Mouse (Mus musculus) neural tube, embryonic 15.5 days (tissue): Measurements from ENCODE around the gene Krtap10-10. TPM values are rescaled to one million over a fixed set of nuclear protein-coding genes. Genes with fewer than 3 reads are reported as not detected.
"Not testable (repeated sequence)": the region's sequence is repeated elsewhere in the genome, so short reads cannot be mapped to it uniquely, and the experiment has no call there.

Experiments used
- ATAC-seq: fragments of 200-750 bp; cut with Nextera tagmentation; 2 replicates; pipeline ENCODE4 v1.8.0; 2017; ENCODE audit warnings: mild to moderate bottlenecking, moderate TSS enrichment, moderate library complexity; ENCODE audit not compliant: low FRiP score
- H3K27ac ChIP-seq: fragments of 300-500 bp; sonication (generic); replicated peaks from 2 replicates; pipeline ENCODE4 v1.5.1; 2015; ENCODE audit warnings: mild to moderate bottlenecking, inconsistent platforms
- H3K27me3 ChIP-seq: fragments of 300-500 bp; sonication (generic); replicated peaks from 2 replicates; pipeline ENCODE4 v1.6.1; 2015; ENCODE audit warnings: inconsistent platforms
- H3K36me3 ChIP-seq: fragments of 300-500 bp; sonication (generic); 2 replicates; pipeline ENCODE4 v1.6.1; 2015; ENCODE audit warnings: inconsistent platforms
- H3K4me1 ChIP-seq: fragments of 300-500 bp; sonication (generic); 2 replicates; pipeline ENCODE4 v1.6.1; 2015; ENCODE audit warnings: inconsistent platforms
- H3K4me2 ChIP-seq: fragments of 300-500 bp; sonication (generic); 2 replicates; pipeline ENCODE4 v1.6.1; 2015; ENCODE audit warnings: inconsistent platforms, mild to moderate bottlenecking, moderate library complexity
- H3K4me3 ChIP-seq: fragments of 300-500 bp; sonication (generic); replicated peaks from 2 replicates; pipeline ENCODE4 v1.5.1; 2015; ENCODE audit warnings: mild to moderate bottlenecking, inconsistent platforms
- H3K9ac ChIP-seq: fragments of 300-500 bp; sonication (generic); replicated peaks from 2 replicates; pipeline ENCODE4 v1.6.1; 2015; ENCODE audit warnings: mild to moderate bottlenecking, inconsistent platforms
- H3K9me3 ChIP-seq: fragments of 300-500 bp; sonication (generic); replicated peaks from 2 replicates; pipeline ENCODE4 v1.6.1; 2016; ENCODE audit warnings: inconsistent platforms
- WGBS: fragments of 180-500 bp; shearing (Covaris S2); methylation state at CpG from one replicate; pipeline ENCODE4 v1.1.7; 2015; ENCODE audit warnings: mixed read lengths; 5-methylcytosine and 5-hydroxymethylcytosine counted together
- polyA plus RNA-seq: library from polyadenylated mRNA; unstranded; fragments of >200 nt; fragmentation: Nextera tagmentation; extraction: Ambion mirVana; gene quantifications from 2 replicates; pipeline ENCODE4 v1.2.1, GENCODE M21; 2015

The Krtap10-10 gene
- polyA plus RNA-seq, result not detected in 2 replicates

- Histone ChIP-seq H3K9me3 (no peaks in the 10 kb centered on the region), H3K4me2 (no peak within 1 kb of the TSS), H3K9ac (no peak within 1 kb of the TSS), H3K4me1 (no peaks in the 10 kb centered on the region), H3K27me3 (no peaks in the 10 kb centered on the region), H3K4me3 (no peak within 1 kb of the TSS), H3K27ac (no peak within 1 kb of the TSS), H3K36me3 (no peaks in the 10 kb centered on the region)
- WGBS, result 79% methylated on average over 9 of the region's 9 CpGs
- no peak for ATAC-seq
Measured at GRCm38 (mm10) chr10:77835647-77836046, at the start of gene Krtap10-10. Gene Krtap10-10 (plus strand): TSS chr10:77835947.

- H3K9ac ChIP-seq, H3K27ac ChIP-seq, H3K4me2 ChIP-seq, ATAC-seq, H3K9me3 ChIP-seq, H3K27me3 ChIP-seq, H3K4me1 ChIP-seq, H3K4me3 ChIP-seq, H3K36me3 ChIP-seq: not testable (repeated sequence)
- WGBS, result 29% methylated on average over 1 of the region's 1 CpGs
Measured at GRCm38 (mm10) chr10:77787876-77788275, 47.9 kb upstream of the Krtap10-10 start, which contains the start of gene Gm7137. Gene Gm7137 (minus strand): TSS chr10:77788200.

- no peak overlapping the region for H3K4me2 ChIP-seq
- no peak overlapping the region for H3K4me3 ChIP-seq
- H3K4me1 ChIP-seq, result no peaks in the 10 kb centered on the region
- H3K9me3 ChIP-seq, result no peaks in the 10 kb centered on the region
- no peaks in the 10 kb centered on the region for H3K36me3 ChIP-seq
- no peaks in the 10 kb centered on the region for H3K27me3 ChIP-seq
- 71% methylated on average over 2 of the region's 2 CpGs for WGBS
- no peak overlapping the region for H3K27ac ChIP-seq
- H3K9ac ChIP-seq, result no peak overlapping the region
- ATAC-seq, result no peak
Measured at GRCm38 (mm10) chr10:77788621-77789020, 47.1 kb upstream of the Krtap10-10 start.

GRCm38 (mm10) chr10:77794976-77795375, 40.8 kb upstream of the Krtap10-10 start, which contains the start of gene Gm9639:
Gene Gm9639 (minus strand): TSS chr10:77795076.
- H3K27me3 ChIP-seq, result no peaks in the 10 kb centered on the region
- no peak within 1 kb of the TSS for H3K4me3 ChIP-seq
- no peak within 1 kb of the TSS for H3K27ac ChIP-seq
- H3K4me2 ChIP-seq, result no peak within 1 kb of the TSS
- ATAC-seq, result no peak
- no peak within 1 kb of the TSS for H3K9ac ChIP-seq
- H3K4me1 ChIP-seq, result 0 out of 2 replicates have a peak, but pooled peaks cover 5% of the 10 kb centered on the region
- H3K9me3 ChIP-seq, result no peaks in the 10 kb centered on the region
- no peaks in the 10 kb centered on the region for H3K36me3 ChIP-seq
- 56% methylated on average over 2 of the region's 2 CpGs for WGBS

- WGBS, result 27% methylated on average over 3 of the region's 3 CpGs
Measured at GRCm38 (mm10) chr10:77797677-77798076, 38.1 kb upstream of the Krtap10-10 start.

GRCm38 (mm10) chr10:77798164-77798920, 37.4 kb upstream of the Krtap10-10 start:
- H3K27me3 ChIP-seq, H3K4me3 ChIP-seq, H3K9me3 ChIP-seq, ATAC-seq, H3K4me1 ChIP-seq, H3K27ac ChIP-seq, H3K36me3 ChIP-seq, H3K9ac ChIP-seq, H3K4me2 ChIP-seq: not testable (repeated sequence)
- WGBS, result 37% methylated on average over 3 of the region's 3 CpGs

More at GRCm38 (mm10) chr10:77797677-77798076, 38.1 kb upstream of the Krtap10-10 start:
- Histone ChIP-seq H3K4me1 (0 out of 2 replicates have a peak, but pooled peaks cover 5% of the 10 kb centered on the region), H3K9ac (no peak overlapping the region), H3K27me3 (no peaks in the 10 kb centered on the region), H3K4me3 (no peak overlapping the region), H3K4me2 (no peak overlapping the region), H3K27ac (no peak overlapping the region), H3K36me3 (no peaks in the 10 kb centered on the region), H3K9me3 (no peaks in the 10 kb centered on the region)
- no peak for ATAC-seq

- Histone ChIP-seq H3K27ac (no peak within 1 kb of the TSS), H3K4me1 (0 out of 2 replicates have a peak, but pooled peaks cover 5% of the 10 kb centered on the region), H3K4me3 (no peak within 1 kb of the TSS), H3K9me3 (no peaks in the 10 kb centered on the region), H3K27me3 (no peaks in the 10 kb centered on the region), H3K36me3 (no peaks in the 10 kb centered on the region), H3K9ac (no peak within 1 kb of the TSS), H3K4me2 (no peak within 1 kb of the TSS)
- WGBS, result 42% methylated on average over 8 of the region's 8 CpGs
- ATAC-seq, result no peak
Measured at GRCm38 (mm10) chr10:77798921-77799508, 36.7 kb upstream of the Krtap10-10 start, which contains the start of gene Gm19668. Gene Gm19668 (minus strand): TSS chr10:77799133.

GRCm38 (mm10) chr10:77804095-77804494, 31.7 kb upstream of the Krtap10-10 start:
- Histone ChIP-seq H3K36me3 (no peaks in the 10 kb centered on the region), H3K27ac (no peak overlapping the region), H3K4me2 (no peak overlapping the region), H3K4me3 (no peak overlapping the region), H3K27me3 (no peaks in the 10 kb centered on the region), H3K9ac (no peak overlapping the region), H3K9me3 (no peaks in the 10 kb centered on the region), H3K4me1 (no peaks in the 10 kb centered on the region)
- 85% methylated on average over 3 of the region's 3 CpGs for WGBS
- no peak for ATAC-seq

- Histone ChIP-seq H3K36me3 (no peaks in the 10 kb centered on the region), H3K4me3 (no peak within 1 kb of the TSS), H3K4me1 (peaks cover 4% of the 10 kb centered on the region; the same call in 1 of the 2 replicates), H3K9ac (no peak within 1 kb of the TSS), H3K27ac (no peak within 1 kb of the TSS), H3K27me3 (no peaks in the 10 kb centered on the region), H3K9me3 (no peaks in the 10 kb centered on the region), H3K4me2 (no peak within 1 kb of the TSS)
- no peak for ATAC-seq
- WGBS, result 67% methylated on average over 5 of the region's 5 CpGs
Measured at GRCm38 (mm10) chr10:77811743-77812142, 24.0 kb upstream of the Krtap10-10 start, which contains the start of gene Gm9507. Gene Gm9507 (minus strand): TSS chr10:77811843.

GRCm38 (mm10) chr10:77814382-77814781, 21.4 kb upstream of the Krtap10-10 start, which contains the start of gene Gm2696:
Gene Gm2696 (plus strand): TSS chr10:77814682.
- no peak for ATAC-seq
- no peak within 1 kb of the TSS for H3K9ac ChIP-seq
- peaks cover 4% of the 10 kb centered on the region; the same call in 1 of the 2 replicates for H3K4me1 ChIP-seq
- H3K9me3 ChIP-seq, result no peaks in the 10 kb centered on the region
- WGBS, result 52% methylated on average over 4 of the region's 4 CpGs
- H3K4me3 ChIP-seq, result no peak within 1 kb of the TSS
- no peaks in the 10 kb centered on the region for H3K27me3 ChIP-seq
- H3K4me2 ChIP-seq, result no peak within 1 kb of the TSS
- H3K27ac ChIP-seq, result no peak within 1 kb of the TSS
- H3K36me3 ChIP-seq, result no peaks in the 10 kb centered on the region

GRCm38 (mm10) chr10:77815514-77815913, 20.2 kb upstream of the Krtap10-10 start:
- H3K9ac ChIP-seq, result no peak overlapping the region
- H3K4me3 ChIP-seq, result no peak overlapping the region
- no peak overlapping the region for H3K27ac ChIP-seq
- ATAC-seq, result no peak
- H3K27me3 ChIP-seq, result no peaks in the 10 kb centered on the region
- peaks cover 4% of the 10 kb centered on the region; the same call in 1 of the 2 replicates for H3K4me1 ChIP-seq
- H3K9me3 ChIP-seq, result no peaks in the 10 kb centered on the region
- H3K4me2 ChIP-seq, result no peak overlapping the region
- no peaks in the 10 kb centered on the region for H3K36me3 ChIP-seq
- WGBS, result 35% methylated on average over 5 of the region's 5 CpGs
